Mouse (Mus musculus) C2C12 (cell line): Measurements from ENCODE around the gene Efnb2.

ENCODE experiments used
- CTCF ChIP-seq: IDR thresholded peaks from one replicate; pipeline ENCODE4 v1.5.1; 2011; ENCODE audit not compliant: control insufficient read depth, insufficient read depth, insufficient read length
- FOSL1 ChIP-seq: IDR thresholded peaks from one replicate; pipeline ENCODE4 v1.8.0; 2011; ENCODE audit warnings: mild to moderate bottlenecking, low read length; ENCODE audit not compliant: poor library complexity, insufficient read depth, severe bottlenecking

DNA sequence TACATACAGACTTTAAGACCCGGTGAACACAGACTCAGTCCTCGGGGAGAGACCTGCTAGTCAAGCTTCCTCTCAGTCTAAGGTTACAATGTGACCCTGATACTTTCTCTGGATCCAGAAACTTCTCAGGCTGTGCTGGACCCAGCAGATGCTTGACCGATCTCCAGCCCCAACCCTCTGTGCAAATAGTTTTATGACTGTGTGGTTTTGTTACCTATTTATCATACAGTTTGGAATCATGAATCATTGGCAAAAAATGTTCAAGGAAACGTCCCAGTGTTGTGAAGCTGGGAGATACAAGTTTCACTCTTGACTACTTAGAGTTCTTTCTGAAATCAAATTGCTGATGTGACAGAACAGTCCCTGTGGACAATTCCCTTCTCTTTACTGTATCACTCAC is 55.4 kb downstream of the Efnb2 start:
- TF ChIP-seq CTCF: no peak
- TF ChIP-seq FOSL1: peak; percentile 59
